Mouse (Mus musculus) myocyte (in vitro differentiated cells): ENCODE data around the gene BC080695. TPM values are rescaled to one million over a fixed set of nuclear protein-coding genes. Genes with fewer than 3 reads are reported as not detected.
"Not testable (repeated sequence)": the region's sequence is repeated elsewhere in the genome, so short reads cannot be mapped to it uniquely, and the experiment has no call there.

ENCODE experiments used
- H3K27me3 ChIP-seq: one replicate; pipeline ENCODE4 v1.6.1; 2011; ENCODE audit not compliant: control insufficient read depth, insufficient read depth, insufficient read length
- H3K36me3 ChIP-seq: one replicate; pipeline ENCODE4 v1.6.1; 2011; ENCODE audit not compliant: control insufficient read depth, insufficient read depth
- H3K4me2 ChIP-seq: one replicate; pipeline ENCODE4 v1.6.1; 2011; ENCODE audit warnings: low read depth, control low read depth
- H3K4me3 ChIP-seq: one replicate; pipeline ENCODE4 v1.5.1; 2011; ENCODE audit warnings: mild to moderate bottlenecking, control low read depth, moderate library complexity
- H3K79me2 ChIP-seq: one replicate; pipeline ENCODE4 v1.6.1; 2011; ENCODE audit not compliant: control insufficient read depth, insufficient read depth
- H3ac ChIP-seq: one replicate; pipeline ENCODE4 v1.6.1; 2011; ENCODE audit not compliant: control insufficient read depth, insufficient read length
- E2F4 ChIP-seq: IDR thresholded peaks from one replicate; pipeline ENCODE4 v1.6.1; 2011; ENCODE audit warnings: mild to moderate bottlenecking, control low read depth, moderate library complexity; ENCODE audit not compliant: insufficient read depth
- MYOG ChIP-seq, 3 experiments: IDR thresholded peaks; one replicate each; pipeline ENCODE4 v1.6.1; 2011; ENCODE audit warnings: control low read depth in 2 of 3, low read depth in 2 of 3, mild to moderate bottlenecking in 2 of 3; ENCODE audit not compliant: insufficient read length in 2 of 3, control insufficient read depth in 1 of 3, insufficient read depth in 1 of 3
- POLR2AphosphoS2 ChIP-seq: IDR thresholded peaks from one replicate; pipeline ENCODE4 v1.6.1; 2011; ENCODE audit warnings: low read depth, control low read depth; ENCODE audit not compliant: insufficient read length
- REST ChIP-seq: IDR thresholded peaks from one replicate; pipeline ENCODE4 v1.6.1; 2011; ENCODE audit warnings: mild to moderate bottlenecking, control low read depth, moderate library complexity; ENCODE audit not compliant: insufficient read depth, insufficient read length
- SRF ChIP-seq: IDR thresholded peaks from one replicate; pipeline ENCODE4 v1.6.1; 2011; ENCODE audit warnings: low read depth; ENCODE audit not compliant: control insufficient read depth, insufficient read length
- TCF12 ChIP-seq: IDR thresholded peaks from one replicate; pipeline ENCODE4 v1.6.1; 2011; ENCODE audit warnings: mild to moderate bottlenecking, control low read depth; ENCODE audit not compliant: poor library complexity, insufficient read depth, severe bottlenecking
- USF1 ChIP-seq: IDR thresholded peaks from one replicate; pipeline ENCODE4 v1.6.1; 2011; ENCODE audit warnings: low read depth, mild to moderate bottlenecking, control low read depth, moderate library complexity
- polyA plus RNA-seq: library from polyadenylated mRNA; unstranded; fragments of >200 nt; fragmentation: generic; extraction: Trizol; gene quantifications from one replicate; pipeline ENCODE4 v1.2.1, GENCODE M21; 2012; ENCODE audit warnings: missing spikeins

BC080695 gene
- polyA plus RNA-seq: not detected

- H3K4me3 ChIP-seq, H3K4me2 ChIP-seq, H3ac ChIP-seq, H3K27me3 ChIP-seq, H3K36me3 ChIP-seq, H3K79me2 ChIP-seq: not testable (repeated sequence)
Measured at GRCm38 (mm10) chr4:143551400-143551799, at the start of gene BC080695, which contains the start of gene Gm13057. Gene BC080695, plus strand, starts transcription at chr4:143551700. Gene Gm13057, plus strand, starts transcription at chr4:143551709.

- no peak within 1 kb of the TSS for H3K4me2 ChIP-seq
Measured at GRCm38 (mm10) chr4:143511043-143511442, 40.5 kb upstream of the BC080695 start, which contains the start of gene Gm13043. Gene Gm13043, plus strand, starts transcription at chr4:143511343.

GRCm38 (mm10) chr4:143535654-143536053 lies 15.8 kb upstream of the BC080695 start, which contains the start of gene Gm13040:
Gene Gm13040, plus strand, starts transcription at chr4:143535954.
- not testable (repeated sequence) for H3ac ChIP-seq, H3K4me2 ChIP-seq, H3K27me3 ChIP-seq, H3K79me2 ChIP-seq, H3K4me3 ChIP-seq, H3K36me3 ChIP-seq

More at GRCm38 (mm10) chr4:143511043-143511442, 40.5 kb upstream of the BC080695 start, which contains the start of gene Gm13043:
- Histone ChIP-seq H3ac (no peak within 1 kb of the TSS), H3K27me3 (no peaks in the 10 kb centered on the region), H3K36me3 (no peaks in the 10 kb centered on the region), H3K79me2 (no peaks in the 10 kb centered on the region), H3K4me3 (no peak within 1 kb of the TSS)
- TF ChIP-seq E2F4: no peak
- TF ChIP-seq TCF12: no peak
- no peak for TF ChIP-seq POLR2AphosphoS2
- no peak for TF ChIP-seq REST
- no peak for TF ChIP-seq USF1
- no peak for TF ChIP-seq MYOG (IDR thresholded peaks at IDR 0.05; ENCODE audit: control insufficient read depth in 1 of 3, insufficient read depth in 1 of 3, insufficient read length in 2 of 3, low read depth in 2 of 3)
- TF ChIP-seq SRF: no peak

- H3K79me2 ChIP-seq, H3K4me3 ChIP-seq, H3K4me2 ChIP-seq, H3K36me3 ChIP-seq, H3K27me3 ChIP-seq, H3ac ChIP-seq: not testable (repeated sequence)
Measured at GRCm38 (mm10) chr4:143611927-143612326, 60.4 kb downstream of the BC080695 start.

GRCm38 (mm10) chr4:143614703-143615102 lies 63.2 kb downstream of the BC080695 start, which contains the start of gene Gm13083:
Gene Gm13083, plus strand, starts transcription at chr4:143615003.
- H3K27me3 ChIP-seq, H3K36me3 ChIP-seq, H3K4me2 ChIP-seq, H3K79me2 ChIP-seq, H3ac ChIP-seq, H3K4me3 ChIP-seq: not testable (repeated sequence)

GRCm38 (mm10) chr4:143618101-143618500 lies 66.6 kb downstream of the BC080695 start:
- H3K4me3 ChIP-seq, H3K4me2 ChIP-seq, H3K36me3 ChIP-seq, H3K27me3 ChIP-seq, H3K79me2 ChIP-seq, H3ac ChIP-seq: not testable (repeated sequence)

Other genes starting within 250 kb of the BC080695 start
- not detected for gene Lrrc38, start 201.9 kb upstream of the BC080695 start, polyA plus RNA-seq
- gene Pramel1, start 157.3 kb upstream of the BC080695 start, polyA plus RNA-seq: not detected
- gene Pramef8, start 139.3 kb upstream of the BC080695 start, polyA plus RNA-seq: 12.6 TPM
- gene Oog4, start 101.4 kb upstream of the BC080695 start, polyA plus RNA-seq: not detected
- gene Gm13043, start 40.4 kb upstream of the BC080695 start, polyA plus RNA-seq: not detected
- not detected for gene Gm13040, start 15.7 kb upstream of the BC080695 start, polyA plus RNA-seq
- gene Gm13057, start within 50 bp of the BC080695 start, polyA plus RNA-seq: not detected
- gene Gm13083, start 63.3 kb downstream of the BC080695 start, polyA plus RNA-seq: not detected
- gene Gm13088, start 105.5 kb downstream of the BC080695 start, polyA plus RNA-seq: not detected
- not detected for gene Gm13089, start 151.0 kb downstream of the BC080695 start, polyA plus RNA-seq
- not detected for gene Gm13078, start 167.8 kb downstream of the BC080695 start, polyA plus RNA-seq
- gene Gm13023, start 237.7 kb downstream of the BC080695 start, polyA plus RNA-seq: not detected